Mouse (Mus musculus) spleen, adult 2 months (tissue): ENCODE measurements around the gene Prkcg.

Source experiments
- CTCF ChIP-seq: fragments of 200-500 bp; IDR thresholded peaks from 2 replicates; pipeline ENCODE4 v1.5.1; 2011; ENCODE audit warnings: mild to moderate bottlenecking, inconsistent platforms; ENCODE audit not compliant: insufficient read depth, insufficient read length, insufficient replicate concordance; ENCODE audit errors: extremely low read depth
- POLR2A ChIP-seq: fragments of 200-500 bp; IDR thresholded peaks from 2 replicates; pipeline ENCODE4 v1.6.1; 2011; ENCODE audit warnings: low read depth, low read length, inconsistent platforms

DNA sequence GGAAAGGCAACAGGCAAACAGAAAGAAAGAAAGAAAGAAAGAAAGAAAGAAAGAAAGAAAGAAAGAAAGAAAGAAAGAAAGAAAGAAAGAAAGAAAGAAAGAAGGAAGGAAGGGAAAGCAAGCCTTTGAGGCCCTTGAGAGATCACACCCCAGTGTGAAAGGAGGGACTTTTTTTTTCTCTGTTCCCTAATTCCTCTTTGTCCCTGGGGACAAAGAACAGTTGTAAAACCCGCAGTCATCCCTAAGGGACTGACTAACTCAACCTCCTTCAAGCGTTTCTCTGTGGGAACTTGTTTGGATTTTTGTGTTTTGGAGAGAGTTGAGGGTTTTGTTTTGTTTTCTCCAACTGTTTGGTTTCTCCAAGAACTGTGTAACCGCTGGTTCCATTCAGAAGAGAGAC lies 20.7 kb upstream of the Prkcg start:
- no peak for TF ChIP-seq CTCF
- no peak for TF ChIP-seq POLR2A
